Mouse (Mus musculus) adrenal gland, adult 8-10 months (tissue): Measurements from ENCODE around the gene Lyl1. TPM values are rescaled to one million over a fixed set of nuclear protein-coding genes. Genes with fewer than 3 reads are reported as not detected.

Experiments
- DNase-seq: peaks from one replicate; pipeline ENCODE4 v3.0.0; 2022
- total RNA-seq, 4 experiments: library from RNA; stranded (reverse); gene quantifications; 2 replicates each; pipeline ENCODE4 v1.2.4; 2022

The Lyl1 gene
- total RNA-seq, 4 experiments from 2014 or later: 3.1 to 5.6 (median 4.2) TPM

GRCm38 (mm10) chr8:84742171-84743053 lies 41.2 kb downstream of the Lyl1 start:
- no peak for DNase-seq

GRCm38 (mm10) chr8:84743054-84743415 lies 41.8 kb downstream of the Lyl1 start:
- no peak for DNase-seq

- DNase-seq: no peak
These were observed 42.5 kb downstream of the Lyl1 start for GRCm38 (mm10) chr8:84743517-84744420.

- DNase-seq: no peak
These were observed 44.0 kb downstream of the Lyl1 start for GRCm38 (mm10) chr8:84745032-84745925.

- no peak for DNase-seq
These were observed 48.3 kb downstream of the Lyl1 start for GRCm38 (mm10) chr8:84749519-84749918.

- no peak for DNase-seq
These were observed 51.7 kb downstream of the Lyl1 start for GRCm38 (mm10) chr8:84752734-84753582.

Other genes starting within 250 kb of the Lyl1 start
- gene Ier2, start 38.6 kb upstream of the Lyl1 start, total RNA-seq: 10 to 100 TPM; 18.3 to 48.9 (median 22.3) TPM
- 100 to 1,000 TPM in 2 of 4 experiments, 10 to 100 TPM in 2; 75.4 to 109 (median 88.5) TPM for gene Trmt1, start 15.2 kb upstream of the Lyl1 start, total RNA-seq
- 10 to 100 TPM; 81.0 to 86.9 (median 83.7) TPM for gene Nacc1, start 13.6 kb upstream of the Lyl1 start, total RNA-seq
- gene G430095P16Rik, start 21.6 kb downstream of the Lyl1 start, total RNA-seq: under 1 TPM in 2 of 4 experiments, not detected in 2; 0.52 to 0.73 TPM
- 100 to 1,000 TPM in 3 of 4 experiments, 10 to 100 TPM in 1; 99.6 to 150 (median 117) TPM for gene Nfix, start 98.9 kb downstream of the Lyl1 start, total RNA-seq
- gene Dand5, start 121.4 kb downstream of the Lyl1 start, total RNA-seq: 10 to 100 TPM; 11.2 to 14.9 (median 12.5) TPM
- 10 to 100 TPM; 63.6 to 68.4 (median 66.2) TPM for gene Gadd45gip1, start 130.1 kb downstream of the Lyl1 start, total RNA-seq
- 100 to 1,000 TPM; 107 to 125 (median 111) TPM for gene Rad23a, start 139.2 kb downstream of the Lyl1 start, total RNA-seq
- 100 to 1,000 TPM; 629 to 719 (median 673) TPM for gene Calr, start 145.5 kb downstream of the Lyl1 start, total RNA-seq
- 10 to 100 TPM; 59.9 to 76.8 (median 68.0) TPM for gene Farsa, start 155.5 kb downstream of the Lyl1 start, total RNA-seq
- 1 to 10 TPM; 6.1 to 9.1 (median 7.1) TPM for gene Syce2, start 170.7 kb downstream of the Lyl1 start, total RNA-seq
- 10 to 100 TPM; 51.9 to 66.4 (median 60.4) TPM for gene Gcdh, start 192.5 kb downstream of the Lyl1 start, total RNA-seq
- under 1 TPM in 2 of 4 experiments, not detected in 2; 0.22 to 0.24 TPM for gene Klf1, start 200.5 kb downstream of the Lyl1 start, total RNA-seq
- 10 to 100 TPM; 12.5 to 28.7 (median 22.2) TPM for gene Dnase2a, start 207.1 kb downstream of the Lyl1 start, total RNA-seq
- gene Mast1, start 235.9 kb downstream of the Lyl1 start, total RNA-seq: 1 to 10 TPM; 2.1 to 9.2 (median 5.9) TPM
- under 1 TPM in 2 of 4 experiments, not detected in 2; 0.28 to 0.40 TPM for gene Rtbdn, start 245.5 kb downstream of the Lyl1 start, total RNA-seq